Mouse (Mus musculus): ENCODE results near the gene Trappc2l.
"Not testable (repeated sequence)": the region's sequence is repeated elsewhere in the genome, so short reads cannot be mapped to it uniquely, and the experiment has no call there.

Gene Trappc2l

GRCm38 (mm10) chr8:122626896-122627295 is 15.5 kb downstream of the Trappc2l start:
- no peak for DNase-seq

GRCm38 (mm10) chr8:122629388-122629787 is 17.9 kb downstream of the Trappc2l start:
- DNase-seq = no peak

DNA sequence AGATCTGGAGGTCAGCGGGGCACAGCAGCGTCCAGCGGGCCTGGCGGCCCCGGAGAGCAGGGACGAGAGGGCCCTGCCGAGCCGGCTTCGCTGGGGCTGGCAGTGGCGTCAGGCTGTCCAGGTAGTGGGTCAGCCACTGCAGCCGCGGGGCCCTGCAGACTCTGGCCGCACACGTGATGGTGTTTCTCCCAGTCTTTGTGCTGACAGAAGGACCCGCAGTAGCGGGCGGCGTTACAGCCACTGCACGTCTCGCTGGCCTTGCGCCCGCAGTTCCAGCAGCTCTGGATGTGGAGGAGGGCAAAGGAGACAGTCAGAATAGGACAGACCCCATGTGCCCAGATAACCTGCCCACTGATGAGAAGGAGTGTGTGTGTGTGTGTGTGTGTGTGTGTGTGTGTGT is 19.3 kb downstream of the Trappc2l start:
- DNase-seq = no peak

GRCm38 (mm10) chr8:122632134-122632533 is 20.7 kb downstream of the Trappc2l start:
- not testable (repeated sequence) for DNase-seq

DNA sequence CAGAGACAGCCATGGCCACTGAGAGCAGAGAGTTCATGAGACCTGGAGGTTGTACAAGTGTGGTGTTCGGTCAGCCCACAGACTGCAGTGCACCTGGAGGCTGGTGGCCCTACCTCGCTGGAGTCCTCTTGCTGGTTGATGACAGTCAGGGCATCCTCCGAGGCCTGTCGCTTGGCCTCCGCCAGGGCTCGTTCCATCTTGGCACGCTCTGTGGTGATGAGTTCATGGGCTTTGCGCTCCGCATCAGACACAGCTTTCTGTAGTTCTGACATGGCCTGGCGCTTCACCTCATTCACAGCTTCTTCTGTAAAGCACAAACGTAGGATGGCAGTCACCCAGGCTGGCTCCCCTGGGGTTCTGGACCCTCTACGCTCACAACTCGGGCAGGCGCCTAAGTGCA is 21.8 kb downstream of the Trappc2l start:
- no peak for DNase-seq

GRCm38 (mm10) chr8:122635878-122636802 is 24.7 kb downstream of the Trappc2l start:
- no peak for DNase-seq

- no peak for DNase-seq
Observed at GRCm38 (mm10) chr8:122636803-122637175, 25.3 kb downstream of the Trappc2l start.

DNA sequence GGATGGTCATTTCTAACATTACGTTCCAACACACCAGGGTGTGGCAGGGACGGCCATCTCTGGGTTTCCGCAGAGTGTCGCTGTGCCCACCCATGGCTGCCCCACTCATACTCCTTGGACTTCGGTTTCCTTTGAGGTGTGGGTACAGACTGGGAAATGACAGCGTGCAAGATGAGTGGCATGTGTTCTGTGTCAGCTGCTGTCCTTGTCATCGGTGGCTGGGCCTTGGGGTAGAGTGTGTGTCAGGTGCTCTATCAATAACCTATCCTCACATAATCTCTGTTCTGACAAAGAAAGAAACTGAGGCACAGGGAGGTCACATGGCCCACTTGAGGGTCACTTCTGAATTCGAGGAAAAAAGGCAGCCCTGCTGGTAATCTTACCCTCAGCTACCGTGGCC is 25.8 kb downstream of the Trappc2l start:
- no peak for DNase-seq

DNA sequence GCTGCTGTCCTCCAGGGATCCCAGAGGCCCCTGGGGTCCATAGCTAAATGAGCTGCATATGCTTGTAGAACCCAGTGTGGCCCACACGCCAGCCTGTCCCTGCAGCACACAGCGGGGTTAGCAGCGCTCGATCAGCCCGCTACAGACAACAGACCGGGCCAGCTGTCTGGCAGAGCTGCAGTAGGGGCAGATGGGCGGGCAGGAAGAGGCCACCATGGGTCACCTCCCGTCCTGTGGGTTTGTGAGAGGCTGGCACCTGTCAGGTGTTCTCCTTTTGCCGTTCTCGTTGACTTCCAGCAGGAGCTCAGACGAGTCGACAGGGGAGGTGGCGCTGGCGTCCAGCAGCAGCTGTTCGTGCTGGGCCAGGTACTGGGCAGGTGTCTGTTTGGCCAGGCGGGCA is 27.2 kb downstream of the Trappc2l start:
- no peak for DNase-seq

DNA sequence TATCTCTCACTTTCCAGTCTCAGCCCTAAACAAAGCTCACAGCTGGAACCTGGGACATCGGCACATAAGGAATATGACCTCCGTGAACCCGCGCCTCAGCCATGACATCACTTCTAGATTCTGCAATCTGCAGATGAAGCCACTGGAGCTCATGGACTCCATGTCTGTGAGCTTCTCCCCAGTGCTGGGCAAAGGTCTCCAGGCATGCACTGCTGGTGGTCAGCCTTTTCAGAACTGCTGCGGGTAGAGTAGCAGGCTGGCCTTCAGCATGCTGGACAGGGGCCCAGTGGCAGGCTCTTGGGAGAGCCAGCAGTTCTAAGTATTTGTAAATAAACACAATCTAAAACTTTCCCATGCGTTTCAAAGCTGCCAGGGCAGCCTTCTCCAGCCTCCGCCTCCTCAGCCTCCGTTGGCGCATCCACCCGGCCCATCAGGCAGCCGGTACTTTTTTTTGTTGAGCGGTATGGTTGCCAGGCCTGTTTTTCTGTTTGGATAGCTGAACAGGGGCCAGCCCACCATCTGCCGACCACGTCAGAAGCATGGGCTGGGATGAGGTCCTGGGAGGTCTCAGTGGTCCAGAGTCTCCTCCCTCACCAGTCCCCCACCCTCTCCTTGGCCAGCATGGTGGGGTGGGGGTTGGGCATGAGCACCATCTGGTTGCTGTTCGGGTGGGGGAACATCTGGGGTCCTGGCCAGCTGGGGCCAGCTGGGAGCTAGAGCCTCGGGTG is 28.2 kb downstream of the Trappc2l start:
- no peak for DNase-seq

- DNase-seq = no peak
Observed at GRCm38 (mm10) chr8:122640825-122641224, 29.4 kb downstream of the Trappc2l start.

GRCm38 (mm10) chr8:122641406-122641805 is 30.0 kb downstream of the Trappc2l start:
- DNase-seq = no peak

GRCm38 (mm10) chr8:122642071-122642470 is 30.6 kb downstream of the Trappc2l start:
- DNase-seq = no peak

GRCm38 (mm10) chr8:122644175-122644954 is 32.9 kb downstream of the Trappc2l start:
- no peak for DNase-seq

- no peak for DNase-seq
Observed at GRCm38 (mm10) chr8:122646337-122646736, 34.9 kb downstream of the Trappc2l start.

- DNase-seq = no peak
Observed at GRCm38 (mm10) chr8:122648192-122648970, 36.9 kb downstream of the Trappc2l start.

- no peak for DNase-seq
Observed at GRCm38 (mm10) chr8:122651326-122651921, 40.0 kb downstream of the Trappc2l start.

DNA sequence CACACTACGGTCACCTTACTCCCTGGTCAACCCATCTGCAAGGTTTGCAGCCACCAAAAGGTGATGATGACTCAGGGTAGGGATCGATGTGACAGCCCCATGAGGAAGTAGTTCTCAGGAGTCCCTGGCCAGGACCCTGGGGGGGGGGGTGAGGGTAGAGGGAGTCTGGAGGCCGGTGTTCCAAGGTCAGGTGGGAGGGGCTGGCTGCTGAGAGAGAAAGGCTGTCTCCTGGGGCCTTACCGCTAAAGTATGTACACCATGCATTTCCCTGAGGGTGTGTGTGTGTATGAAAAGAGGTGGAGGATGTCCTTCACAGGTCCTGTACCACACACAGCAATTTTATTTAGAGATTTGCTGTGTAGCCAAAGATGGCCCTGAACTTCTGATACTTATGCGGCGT is 41.2 kb downstream of the Trappc2l start:
- DNase-seq = no peak

GRCm38 (mm10) chr8:122654768-122655167 is 43.3 kb downstream of the Trappc2l start:
- DNase-seq = no peak

GRCm38 (mm10) chr8:122656056-122656999 is 44.9 kb downstream of the Trappc2l start:
- DNase-seq = no peak

All from B cell, adult 2 months (primary cell).